Comparison of ENCODE assay signal across 15 mouse cellular contexts in the genomic region with DNA sequence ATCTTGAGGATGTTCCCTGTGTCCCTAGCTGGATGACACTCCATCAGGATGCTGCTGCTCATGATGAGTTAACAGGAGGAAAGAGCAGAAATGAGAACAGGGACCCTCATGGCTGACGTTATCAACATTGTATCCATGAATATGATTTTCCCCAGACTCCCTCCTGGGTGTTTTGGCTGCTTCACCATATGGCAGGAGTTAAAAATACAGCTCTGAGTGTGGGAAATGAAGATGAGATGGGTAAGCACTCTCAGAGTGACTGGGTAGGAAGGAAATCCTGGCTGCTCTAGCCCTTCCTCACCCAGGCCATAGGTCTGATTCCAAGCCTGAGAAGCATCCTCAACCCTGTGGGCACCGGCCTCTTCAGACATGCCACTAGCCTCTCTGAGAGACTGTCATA.
"Had no signal": no experiment of that assay in that cellular context is flagged by ENCODE, and none has a peak within 500 bp of the region (broad histone marks: within the 10 kb centered on the region; RNA-seq: fewer than 3 reads in every experiment).

No protein-coding gene starts in this region.

- H3K9ac ChIP-seq: liver, embryonic 13.5 days had no signal

- H3K4me3 ChIP-seq: layer of hippocampus, adult 2 months; liver, embryonic 13.5 days had no signal

- DNase-seq: kidney, adult 2 months; kidney, postnatal 25 days; layer of hippocampus, adult 9-11 months; liver, embryonic 13.5 days; lung, adult 2 months; lung, postnatal 14 days; lung, postnatal 4 days; midbrain, embryonic 14.5 days; thymus, adult 2 months; thymus, postnatal 14 days; thymus, postnatal 4 days had no signal

- H3K27ac ChIP-seq: kidney, postnatal 0 days; layer of hippocampus, adult 2 months; liver, embryonic 13.5 days; stomach, postnatal 0 days had no signal

- H3K4me2 ChIP-seq: liver, embryonic 13.5 days; midbrain, embryonic 11.5 days had no signal

- H3K9me3 ChIP-seq: liver, embryonic 13.5 days had no signal

- H3K36me3 ChIP-seq: liver, embryonic 13.5 days had no signal

- H3K4me1 ChIP-seq: liver, embryonic 13.5 days had no signal
